Mouse (Mus musculus): ENCODE results near the gene Slc29a3. TPM values are rescaled to one million over a fixed set of nuclear protein-coding genes. Genes with fewer than 3 reads are reported as not detected.

Slc29a3 gene
- total and polyA plus RNA-seq, 3 experiments: 1.3 to 5.7 (median 1.7) TPM

DNA sequence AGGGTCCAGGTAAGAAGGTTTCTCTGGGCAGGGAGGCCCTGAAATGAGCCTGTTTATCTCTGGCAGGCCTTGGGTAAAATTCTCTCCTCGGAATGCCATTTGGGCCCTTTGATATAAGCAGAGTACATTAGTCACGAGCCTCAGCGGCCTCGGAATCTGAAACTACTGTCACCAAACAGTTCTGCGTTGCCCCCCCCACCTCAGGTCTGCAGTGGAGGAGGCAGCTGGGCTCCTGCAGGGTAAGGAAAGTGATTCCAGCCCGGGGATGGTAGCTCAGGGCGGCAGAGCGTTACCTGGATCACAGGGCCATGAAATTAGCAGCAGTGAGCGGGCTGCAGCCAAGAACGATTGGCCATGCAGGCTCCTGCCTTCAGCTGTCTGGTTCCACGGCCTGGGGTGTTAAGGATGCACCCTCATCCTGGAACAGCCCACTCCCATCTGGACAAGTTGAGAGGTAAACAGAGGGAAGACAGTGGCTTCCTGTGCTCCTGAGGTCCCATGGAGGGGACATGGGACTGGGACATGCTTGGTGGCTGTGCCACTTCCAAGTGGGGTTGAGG lies 15.3 kb downstream of the Slc29a3 start:
- Histone ChIP-seq H3K27me3 (ENCODE audit: insufficient read depth, low read length) (no peaks in the 10 kb centered on the region), H3K36me3 (replicated peaks) (peaks cover 15% of the 10 kb centered on the region), H3K4me1 (ENCODE audit: insufficient read depth, low read depth, low read length) (no peaks in the 10 kb centered on the region), H3K4me3 (ENCODE audit: low read depth, low read length) (no peak overlapping the region), H3K9me3 (replicated peaks) (no peaks in the 10 kb centered on the region)
- DNase-seq (ENCODE audit: low spot score): no peak
- no peak for ATAC-seq (ENCODE audit: extremely low read depth, insufficient number of reproducible peaks, low FRiP score, poor library complexity, severe bottlenecking)
- TF ChIP-seq POLR2AphosphoS5 (IDR thresholded peaks at IDR 0.05; ENCODE audit: insufficient replicate concordance, low read depth, low read length) (no peak), GATA2 (IDR thresholded peaks at IDR 0.05; ENCODE audit: borderline replicate concordance, low read depth, low read length) (no peak), CTCF (IDR thresholded peaks at IDR 0.05; ENCODE audit: low read depth, low read length) (no peak), TAL1 (conservative IDR thresholded peaks at IDR 0.05; ENCODE audit: low read depth, low read length) (no peak), GATA1 (IDR thresholded peaks at IDR 0.05; ENCODE audit: borderline replicate concordance, low read length) (no peak)

DNA sequence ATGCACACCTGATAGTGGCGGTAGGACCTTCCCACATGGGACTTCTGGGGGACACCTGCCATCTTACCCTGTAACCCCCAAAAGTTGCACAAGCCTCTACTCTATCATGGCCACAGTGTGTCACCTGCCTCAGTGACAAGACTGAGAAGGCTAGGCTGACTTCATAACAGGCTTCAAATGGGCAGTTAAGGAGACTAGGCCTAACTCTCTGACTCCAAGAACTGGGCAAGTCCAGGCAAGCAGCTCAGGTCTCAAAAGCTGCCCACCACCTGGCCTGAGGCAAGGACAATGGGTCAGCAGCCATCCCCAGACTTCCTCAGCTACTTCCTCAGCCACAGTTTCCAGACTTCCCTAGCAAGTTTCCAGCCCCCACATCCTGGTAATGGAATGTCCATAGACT lies 16.9 kb downstream of the Slc29a3 start:
- Histone ChIP-seq H3K27me3 (ENCODE audit: insufficient read depth, low read length) (no peaks in the 10 kb centered on the region), H3K9me3 (replicated peaks) (no peaks in the 10 kb centered on the region), H3K4me1 (ENCODE audit: insufficient read depth, low read depth, low read length) (no peaks in the 10 kb centered on the region), H3K4me3 (ENCODE audit: low read depth, low read length) (no peak overlapping the region), H3K36me3 (replicated peaks) (peaks cover 11% of the 10 kb centered on the region)
- no peak for ATAC-seq (ENCODE audit: extremely low read depth, insufficient number of reproducible peaks, low FRiP score, poor library complexity, severe bottlenecking)
- TF ChIP-seq GATA2 (IDR thresholded peaks at IDR 0.05; ENCODE audit: borderline replicate concordance, low read depth, low read length) (no peak), TAL1 (conservative IDR thresholded peaks at IDR 0.05; ENCODE audit: low read depth, low read length) (no peak), POLR2AphosphoS5 (IDR thresholded peaks at IDR 0.05; ENCODE audit: insufficient replicate concordance, low read depth, low read length) (no peak), GATA1 (IDR thresholded peaks at IDR 0.05; ENCODE audit: borderline replicate concordance, low read length) (no peak), CTCF (IDR thresholded peaks at IDR 0.05; ENCODE audit: low read depth, low read length) (no peak)
- DNase-seq (ENCODE audit: low spot score): no peak

DNA sequence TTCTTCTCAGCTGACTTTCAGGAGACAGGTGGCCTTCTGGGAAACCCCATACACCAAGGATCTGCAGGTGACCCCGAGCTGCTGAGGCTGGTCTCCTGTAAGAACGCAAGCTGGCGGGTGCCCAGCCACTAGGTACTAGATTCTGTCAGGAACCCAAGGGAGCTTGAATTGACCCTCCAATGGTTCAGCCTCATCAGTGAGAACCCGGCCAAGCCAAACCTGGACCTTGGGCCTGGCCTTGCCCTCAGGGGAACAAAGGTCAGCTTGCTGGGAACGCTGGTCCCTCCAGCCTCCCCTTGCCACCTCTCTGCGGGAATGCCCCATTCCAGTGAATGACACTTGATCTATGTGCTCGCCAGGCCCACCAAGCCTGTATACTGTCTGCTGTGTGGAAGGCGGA lies 19.1 kb downstream of the Slc29a3 start:
- no peak for TF ChIP-seq GATA1 (IDR thresholded peaks at IDR 0.05; ENCODE audit: borderline replicate concordance, low read length)
- TF ChIP-seq CTCF (IDR thresholded peaks at IDR 0.05; ENCODE audit: low read depth, low read length): no peak
- no peak for TF ChIP-seq GATA2 (IDR thresholded peaks at IDR 0.05; ENCODE audit: borderline replicate concordance, low read depth, low read length)
- TF ChIP-seq POLR2AphosphoS5 (IDR thresholded peaks at IDR 0.05; ENCODE audit: insufficient replicate concordance, low read depth, low read length): no peak
- TF ChIP-seq TAL1 (conservative IDR thresholded peaks at IDR 0.05; ENCODE audit: low read depth, low read length): no peak
- Histone ChIP-seq H3K36me3 (replicated peaks) (peaks cover 11% of the 10 kb centered on the region), H3K4me1 (ENCODE audit: insufficient read depth, low read depth, low read length) (no peaks in the 10 kb centered on the region)

DNA sequence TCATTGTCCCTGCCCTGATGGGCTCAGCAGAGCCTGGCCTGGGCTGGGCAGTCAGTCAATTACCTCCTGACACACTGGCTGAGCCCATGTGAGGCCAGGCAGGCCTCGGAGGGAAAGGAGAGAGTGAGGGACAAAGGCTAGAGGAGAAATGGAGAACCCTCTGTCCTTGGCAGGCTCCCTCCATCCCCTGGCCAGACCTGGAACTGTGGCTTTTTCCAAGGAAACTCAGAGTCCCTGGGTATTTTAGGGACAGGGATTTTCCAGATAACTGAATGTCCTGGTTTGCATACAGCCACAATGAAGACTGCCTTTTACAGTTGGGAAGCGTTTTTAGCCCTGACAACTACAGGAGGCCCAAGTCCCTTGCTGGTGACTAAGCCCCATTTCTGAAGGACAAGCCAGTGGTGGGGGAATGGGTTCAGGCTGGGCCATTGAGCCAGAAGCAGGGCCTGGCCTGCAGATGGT lies 20.2 kb downstream of the Slc29a3 start:
- H3K4me1 ChIP-seq (ENCODE audit: insufficient read depth, low read depth, low read length): no peaks in the 10 kb centered on the region
- ATAC-seq (ENCODE audit: extremely low read depth, insufficient number of reproducible peaks, low FRiP score, poor library complexity, severe bottlenecking): no peak
- no peak for TF ChIP-seq TAL1 (conservative IDR thresholded peaks at IDR 0.05; ENCODE audit: low read depth, low read length)
- TF ChIP-seq GATA2 (IDR thresholded peaks at IDR 0.05; ENCODE audit: borderline replicate concordance, low read depth, low read length): no peak
- TF ChIP-seq POLR2AphosphoS5 (IDR thresholded peaks at IDR 0.05; ENCODE audit: insufficient replicate concordance, low read depth, low read length): no peak
- TF ChIP-seq CTCF (IDR thresholded peaks at IDR 0.05; ENCODE audit: low read depth, low read length): no peak
- TF ChIP-seq GATA1 (IDR thresholded peaks at IDR 0.05; ENCODE audit: borderline replicate concordance, low read length): no peak
- peaks cover 10% of the 10 kb centered on the region for H3K36me3 ChIP-seq (replicated peaks)
- H3K27me3 ChIP-seq (ENCODE audit: insufficient read depth, low read length): no peaks in the 10 kb centered on the region
- DNase-seq (ENCODE audit: low spot score): no peak
- no peak overlapping the region for H3K4me3 ChIP-seq (ENCODE audit: low read depth, low read length)
- H3K9me3 ChIP-seq (replicated peaks): no peaks in the 10 kb centered on the region

More for the DNA sequence above, 19.1 kb downstream of the Slc29a3 start:
- Histone ChIP-seq H3K4me3 (ENCODE audit: low read depth, low read length) (no peak overlapping the region), H3K27me3 (ENCODE audit: insufficient read depth, low read length) (no peaks in the 10 kb centered on the region), H3K9me3 (replicated peaks) (no peaks in the 10 kb centered on the region)
- no peak for DNase-seq (ENCODE audit: low spot score)
- no peak for ATAC-seq (ENCODE audit: extremely low read depth, insufficient number of reproducible peaks, low FRiP score, poor library complexity, severe bottlenecking)

DNA sequence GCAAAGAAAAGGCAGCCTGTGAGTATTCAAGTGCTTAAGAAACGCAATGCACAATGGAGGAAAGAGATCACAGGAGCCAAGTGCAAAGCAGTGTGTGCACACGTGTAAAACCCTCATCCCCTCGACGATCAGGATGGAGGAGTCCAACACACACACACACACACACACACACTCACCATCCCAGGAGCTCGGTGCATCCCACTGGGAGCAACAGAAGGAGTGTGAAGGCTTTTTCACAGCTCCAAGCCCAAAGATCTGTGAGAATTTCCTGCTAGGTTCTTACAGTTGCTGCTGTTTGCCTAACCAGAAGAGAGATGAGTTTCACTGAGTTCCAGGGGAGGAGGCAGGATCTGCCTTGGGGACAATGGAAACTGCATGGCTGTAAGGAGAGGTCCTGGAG lies 20.9 kb downstream of the Slc29a3 start:
- ATAC-seq (ENCODE audit: extremely low read depth, insufficient number of reproducible peaks, low FRiP score, poor library complexity, severe bottlenecking) (no peak), DNase-seq (ENCODE audit: low spot score) (no peak)
- Histone ChIP-seq H3K9me3 (replicated peaks) (no peaks in the 10 kb centered on the region), H3K4me1 (ENCODE audit: insufficient read depth, low read depth, low read length) (no peaks in the 10 kb centered on the region), H3K4me3 (ENCODE audit: low read depth, low read length) (no peak overlapping the region), H3K27me3 (ENCODE audit: insufficient read depth, low read length) (no peaks in the 10 kb centered on the region), H3K36me3 (replicated peaks) (peaks cover 5% of the 10 kb centered on the region)
- no peak for TF ChIP-seq CTCF (IDR thresholded peaks at IDR 0.05; ENCODE audit: low read depth, low read length)
- no peak for TF ChIP-seq TAL1 (conservative IDR thresholded peaks at IDR 0.05; ENCODE audit: low read depth, low read length)
- TF ChIP-seq GATA2 (IDR thresholded peaks at IDR 0.05; ENCODE audit: borderline replicate concordance, low read depth, low read length): no peak
- TF ChIP-seq POLR2AphosphoS5 (IDR thresholded peaks at IDR 0.05; ENCODE audit: insufficient replicate concordance, low read depth, low read length): no peak
- TF ChIP-seq GATA1 (IDR thresholded peaks at IDR 0.05; ENCODE audit: borderline replicate concordance, low read length): no peak

DNA sequence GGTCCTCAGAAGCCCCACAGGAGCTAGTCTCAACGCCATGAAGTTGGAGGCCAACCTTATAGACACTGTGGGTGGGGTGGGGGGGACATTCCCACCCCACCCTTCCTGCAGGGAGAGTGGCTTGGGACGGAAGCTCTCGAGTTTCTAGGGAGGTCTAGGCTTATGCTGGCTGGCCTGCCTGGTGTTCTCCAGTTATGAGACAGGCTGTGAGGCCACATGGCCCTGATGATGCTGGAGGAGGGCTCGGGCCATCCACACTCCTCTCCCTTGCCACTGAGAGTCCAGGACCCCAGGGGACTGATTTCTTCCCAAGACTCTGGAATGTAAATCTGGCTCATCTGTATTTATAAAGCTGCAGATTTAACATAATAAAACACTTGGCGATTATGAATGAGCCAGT lies 25.3 kb downstream of the Slc29a3 start:
- ATAC-seq (ENCODE audit: extremely low read depth, insufficient number of reproducible peaks, low FRiP score, poor library complexity, severe bottlenecking) (no peak), DNase-seq (ENCODE audit: low spot score) (no peak)
- Histone ChIP-seq H3K4me1 (ENCODE audit: insufficient read depth, low read depth, low read length) (no peaks in the 10 kb centered on the region), H3K4me3 (ENCODE audit: low read depth, low read length) (no peak overlapping the region), H3K27me3 (ENCODE audit: insufficient read depth, low read length) (no peaks in the 10 kb centered on the region), H3K9me3 (replicated peaks) (no peaks in the 10 kb centered on the region), H3K36me3 (replicated peaks) (peaks cover 16% of the 10 kb centered on the region)
- TF ChIP-seq GATA2 (IDR thresholded peaks at IDR 0.05; ENCODE audit: borderline replicate concordance, low read depth, low read length): no peak
- TF ChIP-seq TAL1 (conservative IDR thresholded peaks at IDR 0.05; ENCODE audit: low read depth, low read length): no peak
- no peak for TF ChIP-seq CTCF (IDR thresholded peaks at IDR 0.05; ENCODE audit: low read depth, low read length)
- no peak for TF ChIP-seq GATA1 (IDR thresholded peaks at IDR 0.05; ENCODE audit: borderline replicate concordance, low read length)
- TF ChIP-seq POLR2AphosphoS5 (IDR thresholded peaks at IDR 0.05; ENCODE audit: insufficient replicate concordance, low read depth, low read length): no peak

Measured in G1E (cell line).